Mouse (Mus musculus) hindbrain, embryonic 11.5 days (tissue): Measurements from ENCODE around the gene Bpifb3. TPM values are rescaled to one million over a fixed set of nuclear protein-coding genes. Genes with fewer than 3 reads are reported as not detected.

ENCODE experiments used
- ATAC-seq: fragments of 200-750 bp; cut with Nextera tagmentation; 2 replicates; pipeline ENCODE4 v1.8.0; 2017; ENCODE audit warnings: mild to moderate bottlenecking, moderate TSS enrichment, moderate library complexity; ENCODE audit not compliant: low FRiP score
- DNase-seq: peaks from one replicate; pipeline ENCODE4 v3.0.0-alpha.2; 2015; ENCODE audit warnings: low spot score
- H3K27ac ChIP-seq: fragments of 300-500 bp; sonication (generic); 2 replicates; pipeline ENCODE4 v1.5.1; 2014; ENCODE audit warnings: mild to moderate bottlenecking, low read depth, low read length
- H3K27me3 ChIP-seq: fragments of 300-500 bp; sonication (generic); 2 replicates; pipeline ENCODE4 v1.6.1; 2014; ENCODE audit warnings: mild to moderate bottlenecking, low read length, moderate library complexity, mixed read lengths; ENCODE audit not compliant: control insufficient read depth, insufficient read depth
- H3K36me3 ChIP-seq: fragments of 300-500 bp; sonication (generic); 2 replicates; pipeline ENCODE4 v1.6.1; 2014; ENCODE audit warnings: mild to moderate bottlenecking, low read length, moderate library complexity, mixed read lengths; ENCODE audit not compliant: control insufficient read depth, insufficient read depth
- H3K4me1 ChIP-seq: fragments of 300-500 bp; sonication (generic); replicated peaks from 2 replicates; pipeline ENCODE4 v1.6.1; 2014; ENCODE audit warnings: low read length, mixed read lengths; ENCODE audit not compliant: control insufficient read depth, insufficient read depth
- H3K4me2 ChIP-seq: fragments of 300-500 bp; sonication (generic); replicated peaks from 2 replicates; pipeline ENCODE4 v1.6.1; 2014; ENCODE audit warnings: mild to moderate bottlenecking, low read depth, low read length
- H3K4me3 ChIP-seq: fragments of 300-500 bp; sonication (generic); 2 replicates; pipeline ENCODE4 v1.5.1; 2014; ENCODE audit warnings: low read depth, low read length
- H3K9ac ChIP-seq: fragments of 300-500 bp; sonication (generic); 2 replicates; pipeline ENCODE4 v1.6.1; 2014; ENCODE audit warnings: low read depth, low read length
- H3K9me3 ChIP-seq: fragments of 300-500 bp; sonication (generic); 2 replicates; pipeline ENCODE4 v1.6.1; 2016; ENCODE audit warnings: low read length; ENCODE audit not compliant: control insufficient read depth
- WGBS: fragments of 180-500 bp; shearing (Covaris S2); extraction: QIAGEN DNeasy Blood & Tissue Kit; methylation state at CpG from one replicate; pipeline ENCODE4 v1.1.7; 2014; 5-methylcytosine and 5-hydroxymethylcytosine counted together
- polyA plus RNA-seq: library from polyadenylated mRNA; unstranded; fragments of >200 nt; fragmentation: Nextera tagmentation; extraction: Ambion mirVana; gene quantifications from 2 replicates; pipeline ENCODE4 v1.2.1, GENCODE M21; 2014

The Bpifb3 gene
- polyA plus RNA-seq, 1 experiment from 2014 or later = 0.09 TPM

DNA sequence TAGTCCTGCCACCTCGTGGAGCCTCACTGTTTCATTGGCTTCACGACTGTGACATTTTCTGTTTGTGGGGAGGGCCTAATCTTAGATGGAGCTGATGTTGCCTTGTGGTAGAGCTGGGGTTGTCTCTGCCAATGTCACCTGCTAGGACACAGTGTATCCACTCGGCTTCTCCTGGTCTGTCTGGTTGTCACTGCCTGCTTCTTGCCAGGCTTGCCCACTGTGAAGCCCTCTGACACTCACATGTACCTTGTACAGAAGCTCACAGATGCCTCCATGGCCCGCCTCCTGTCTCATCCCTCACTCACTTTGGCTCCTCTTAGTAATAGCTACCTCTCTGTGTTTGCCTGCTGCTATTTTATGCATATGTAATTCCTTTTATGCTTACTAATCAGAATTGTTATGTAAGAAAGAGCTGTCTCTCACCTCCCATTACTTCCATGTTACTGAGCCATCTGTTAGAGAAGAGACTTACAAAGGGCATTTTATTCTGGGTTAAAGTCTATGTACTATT lies 44.8 kb downstream of the Bpifb3 start:
- H3K9ac ChIP-seq = no peak overlapping the region
- no peaks in the 10 kb centered on the region for H3K27me3 ChIP-seq
- no peak overlapping the region for H3K4me3 ChIP-seq
- ATAC-seq (no peak), DNase-seq (no peak)
- H3K4me2 ChIP-seq = no peak overlapping the region
- no peaks in the 10 kb centered on the region for H3K36me3 ChIP-seq
- WGBS = 74% methylated on average over 4 of the region's 4 CpGs
- H3K9me3 ChIP-seq = no peaks in the 10 kb centered on the region
- H3K4me1 ChIP-seq = no peaks in the 10 kb centered on the region
- no peak overlapping the region for H3K27ac ChIP-seq

DNA sequence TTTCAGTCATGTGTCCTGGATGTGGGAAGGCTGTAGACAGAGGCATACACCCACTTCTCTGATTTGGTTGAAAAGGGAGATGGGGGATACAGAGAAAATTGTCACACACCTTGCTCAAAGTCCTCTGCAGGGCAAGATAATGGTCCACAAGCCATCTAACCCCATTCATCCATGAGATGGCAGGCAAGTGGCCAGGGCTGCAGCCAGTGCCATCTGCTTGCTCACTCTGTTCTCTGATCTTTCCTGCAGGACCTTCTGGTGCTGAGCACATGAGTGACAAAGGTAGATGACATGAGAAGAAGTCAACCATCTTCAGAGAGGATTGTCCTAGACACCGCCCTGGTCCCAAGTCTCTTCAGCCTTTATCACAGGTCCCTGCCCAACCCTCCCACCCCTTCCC lies 45.3 kb downstream of the Bpifb3 start:
- Histone ChIP-seq H3K4me3 (no peak overlapping the region), H3K27ac (no peak overlapping the region), H3K36me3 (no peaks in the 10 kb centered on the region), H3K4me1 (no peaks in the 10 kb centered on the region), H3K4me2 (no peak overlapping the region), H3K9me3 (no peaks in the 10 kb centered on the region), H3K27me3 (no peaks in the 10 kb centered on the region), H3K9ac (no peak overlapping the region)
- DNase-seq = no peak
- no peak for ATAC-seq
- WGBS = 100% methylated on average over 1 of the region's 1 CpGs

DNA sequence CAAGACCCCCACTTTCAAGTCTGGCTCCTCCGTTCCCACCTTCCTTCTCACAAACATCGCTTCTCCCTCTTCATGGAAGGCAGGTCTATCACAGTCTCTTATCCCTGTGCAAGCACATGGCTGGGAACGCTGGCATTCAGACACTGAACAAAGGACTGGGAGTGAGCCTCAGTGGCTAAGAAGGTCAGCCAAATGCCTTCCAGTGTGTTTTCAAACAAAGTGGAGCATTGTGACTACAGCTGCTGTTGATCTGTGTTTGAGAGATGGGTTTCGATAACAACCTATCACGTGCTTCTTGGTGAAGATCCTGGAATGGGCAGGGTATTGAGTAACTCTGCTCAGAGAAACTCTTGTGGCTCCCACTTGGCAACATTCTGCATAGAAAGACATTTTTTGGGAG lies 52.2 kb downstream of the Bpifb3 start:
- H3K4me1 ChIP-seq = no peaks in the 10 kb centered on the region
- WGBS = 72% methylated on average over 5 of the region's 5 CpGs
- H3K4me3 ChIP-seq = no peak overlapping the region
- no peaks in the 10 kb centered on the region for H3K27me3 ChIP-seq
- no peaks in the 10 kb centered on the region for H3K36me3 ChIP-seq
- no peak for DNase-seq
- no peak overlapping the region for H3K9ac ChIP-seq
- no peak for ATAC-seq
- H3K4me2 ChIP-seq = no peak overlapping the region
- H3K27ac ChIP-seq = no peak overlapping the region
- no peaks in the 10 kb centered on the region for H3K9me3 ChIP-seq

DNA sequence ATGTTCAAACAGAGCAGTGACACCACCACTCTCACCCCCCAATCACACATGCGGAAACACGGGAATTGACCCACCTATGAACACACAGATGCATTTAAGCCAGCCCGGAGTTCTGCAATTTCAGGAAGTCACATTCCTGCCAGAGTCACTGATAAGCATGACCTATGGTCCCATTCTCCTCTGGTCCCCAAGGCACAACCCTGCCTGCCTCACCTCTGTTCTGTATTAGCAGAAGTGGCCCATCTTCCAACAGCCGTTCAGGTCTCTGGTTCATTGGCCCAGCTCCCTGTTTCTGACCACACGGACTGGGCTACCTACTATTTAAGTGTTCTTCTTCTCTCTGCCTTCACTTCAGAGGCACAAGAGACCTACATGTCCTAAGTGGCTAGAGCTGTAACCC lies 56.6 kb downstream of the Bpifb3 start, which contains the start of gene Bpifa6:
TSS of gene Bpifa6 (plus strand) at position 364 of the 400 bp plus-strand sequence.
- no peaks in the 10 kb centered on the region for H3K36me3 ChIP-seq
- ATAC-seq = no peak
- DNase-seq = no peak
- H3K27me3 ChIP-seq = no peaks in the 10 kb centered on the region
- H3K4me1 ChIP-seq = no peaks in the 10 kb centered on the region
- no peak within 1 kb of the TSS for H3K4me3 ChIP-seq
- no peak within 1 kb of the TSS for H3K27ac ChIP-seq
- no peaks in the 10 kb centered on the region for H3K9me3 ChIP-seq
- no peak within 1 kb of the TSS for H3K4me2 ChIP-seq
- WGBS = 78% methylated on average over 5 of the region's 5 CpGs
- H3K9ac ChIP-seq = no peak within 1 kb of the TSS

Other genes starting within 250 kb of the Bpifb3 start
- gene Dnmt3c, start 221.6 kb upstream of the Bpifb3 start, polyA plus RNA-seq = 0.10 TPM in 1 of 2 replicates, not detected in the other
- 376 and 407 TPM in 2 replicates for gene Mapre1, start 177.0 kb upstream of the Bpifb3 start, polyA plus RNA-seq
- gene Efcab8, start 138.3 kb upstream of the Bpifb3 start, polyA plus RNA-seq = not detected in 2 replicates
- gene Sun5, start 47.1 kb upstream of the Bpifb3 start, polyA plus RNA-seq = not detected in 2 replicates
- gene Bpifb2, start 43.2 kb upstream of the Bpifb3 start, polyA plus RNA-seq = not detected in 2 replicates
- 0.08 TPM in 1 of 2 replicates, not detected in the other for gene Bpifb6, start 17.8 kb upstream of the Bpifb3 start, polyA plus RNA-seq
- not detected in 2 replicates for gene Bpifb4, start 20.0 kb downstream of the Bpifb3 start, polyA plus RNA-seq
- not detected in 2 replicates for gene Bpifa6, start 56.7 kb downstream of the Bpifb3 start, polyA plus RNA-seq
- not detected in 2 replicates for gene Bpifa2, start 90.0 kb downstream of the Bpifb3 start, polyA plus RNA-seq
- not detected in 2 replicates for gene Bpifa3, start 212.1 kb downstream of the Bpifb3 start, polyA plus RNA-seq
- not detected in 2 replicates for gene Bpifa1, start 224.7 kb downstream of the Bpifb3 start, polyA plus RNA-seq
- not detected in 2 replicates for gene Bpifa5, start 244.4 kb downstream of the Bpifb3 start, polyA plus RNA-seq